Mouse (Mus musculus): ENCODE data around the gene Dennd4c.

DNA sequence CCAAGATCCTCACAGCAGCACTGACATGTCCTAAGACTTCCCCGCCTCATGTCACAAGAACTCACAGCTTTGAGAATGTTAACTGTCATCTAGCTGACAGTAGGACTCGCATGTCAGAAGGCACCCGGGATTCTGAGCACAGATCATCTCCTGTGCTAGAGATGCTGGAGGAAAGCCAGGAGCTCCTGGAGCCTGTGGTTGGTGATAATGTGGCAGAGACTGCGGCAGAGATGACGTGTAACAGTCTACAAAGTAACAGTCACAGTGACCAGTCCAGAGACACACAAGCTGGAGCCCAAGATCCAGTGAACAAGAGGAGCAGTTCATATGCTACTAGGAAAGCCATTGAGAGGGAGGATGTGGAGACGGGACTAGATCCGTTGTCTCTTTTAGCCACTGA is 76.8 kb downstream of the Dennd4c start:
- no peak for TF ChIP-seq CTCF (IDR thresholded peaks at IDR 0.05; ENCODE audit: control insufficient read depth, insufficient read depth, insufficient replicate concordance, low read depth, low read length)
- no peak for TF ChIP-seq POLR2A (IDR thresholded peaks at IDR 0.05; ENCODE audit: control insufficient read depth, low read depth, low read length)

Measured in testis, adult 2 months (tissue).